Comparison of ENCODE assay signal across 16 mouse cellular contexts in genomic region chr9:96029886-96030285, GRCm38 (mm10).
"Had no signal": no experiment of that assay in that cellular context is flagged by ENCODE, and none has a peak within 500 bp of the region (broad histone marks: within the 10 kb centered on the region; RNA-seq: fewer than 3 reads in every experiment).

No protein-coding gene starts in this region.

- H3K27me3 ChIP-seq: neural tube, embryonic 13.5 days; neural tube, embryonic 15.5 days; stomach, embryonic 15.5 days had no signal

- H3K4me2 ChIP-seq: neural tube, embryonic 13.5 days; neural tube, embryonic 15.5 days; stomach, embryonic 15.5 days had no signal

- H3K27ac ChIP-seq: neural tube, embryonic 13.5 days; neural tube, embryonic 15.5 days; stomach, embryonic 15.5 days; stomach, postnatal 0 days had no signal

- H3K4me1 ChIP-seq: neural tube, embryonic 13.5 days; neural tube, embryonic 15.5 days; stomach, embryonic 15.5 days had no signal

- H3K9me3 ChIP-seq: neural tube, embryonic 13.5 days; neural tube, embryonic 15.5 days; stomach, embryonic 15.5 days had no signal

- DNase-seq: retina, postnatal 1 day; right cerebral cortex, adult 18-20 months; right cerebral cortex, postnatal 14 days; right cerebral cortex, postnatal 25 days; right cerebral cortex, postnatal 4 days; spleen, adult 18-20 months; thymus, adult 18-20 months; thymus, adult 2 months; thymus, postnatal 14 days; thymus, postnatal 25 days; thymus, postnatal 36 days; thymus, postnatal 4 days had no signal

- H3K9ac ChIP-seq: neural tube, embryonic 13.5 days; neural tube, embryonic 15.5 days; stomach, embryonic 15.5 days had no signal

- H3K4me3 ChIP-seq: neural tube, embryonic 13.5 days; neural tube, embryonic 15.5 days; stomach, embryonic 15.5 days had no signal
